Mouse (Mus musculus): ENCODE measurements around the gene Cks2.

DNA sequence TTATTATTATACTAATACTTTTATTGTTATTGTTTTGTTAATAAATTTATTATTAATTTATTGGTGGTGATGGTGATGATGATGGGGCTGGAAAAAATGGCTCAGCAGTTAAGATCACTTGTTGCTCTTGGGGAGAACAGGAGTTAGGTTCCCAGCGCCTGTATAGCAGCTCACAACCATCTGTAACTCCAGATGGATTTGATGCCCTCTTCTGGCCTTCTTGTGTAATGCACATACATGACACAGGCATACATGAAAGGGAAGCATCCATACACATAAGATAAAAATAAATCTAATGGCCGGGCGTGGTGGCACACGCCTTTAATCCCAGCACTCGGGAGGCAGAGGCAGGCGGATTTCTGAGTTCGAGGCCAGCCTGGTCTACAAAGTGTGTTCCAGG lies 35.8 kb upstream of the Cks2 start:
- TF ChIP-seq EP300 (optimal IDR thresholded peaks at IDR 0.05) (no peak), CTCF (IDR thresholded peaks at IDR 0.05; ENCODE audit: low read depth) (peak; percentile 31)

All from stomach, postnatal 0 days (tissue).